Mouse (Mus musculus) G1E (cell line): ENCODE data around the gene Ddah1. TPM values are rescaled to one million over a fixed set of nuclear protein-coding genes. Genes with fewer than 3 reads are reported as not detected.

ENCODE experiments used
- ATAC-seq: 2 replicates; pipeline ENCODE4 v1.8.0; 2016; ENCODE audit warnings: mild to moderate bottlenecking; ENCODE audit not compliant: insufficient number of reproducible peaks, poor library complexity, low FRiP score, severe bottlenecking; ENCODE audit errors: extremely low read depth
- DNase-seq: peaks from one replicate; pipeline ENCODE4 v3.0.0; 2012; ENCODE audit warnings: low spot score
- H3K27me3 ChIP-seq: 2 replicates; pipeline ENCODE4 v1.6.1; 2012; ENCODE audit warnings: mild to moderate bottlenecking, low read length, inconsistent platforms; ENCODE audit not compliant: insufficient read depth
- H3K36me3 ChIP-seq: replicated peaks from 2 replicates; pipeline ENCODE3; 2012; ENCODE audit warnings: mild to moderate bottlenecking, inconsistent platforms
- H3K4me1 ChIP-seq: 2 replicates; pipeline ENCODE4 v1.6.1; 2012; ENCODE audit warnings: low read depth, low read length, inconsistent platforms, mixed read lengths; ENCODE audit not compliant: insufficient read depth
- H3K4me3 ChIP-seq: 2 replicates; pipeline ENCODE4 v1.5.1; 2012; ENCODE audit warnings: low read depth, mild to moderate bottlenecking, inconsistent platforms, low read length, moderate library complexity, mixed read lengths
- H3K9me3 ChIP-seq: replicated peaks from 2 replicates; pipeline ENCODE4 v1.6.1; 2012; ENCODE audit warnings: inconsistent platforms
- CTCF ChIP-seq: IDR thresholded peaks from 2 replicates; pipeline ENCODE4 v1.5.1; 2012; ENCODE audit warnings: low read depth, low read length, inconsistent platforms, mixed read lengths
- GATA1 ChIP-seq: IDR thresholded peaks from 2 replicates; pipeline ENCODE4 v1.6.1; 2012; ENCODE audit warnings: borderline replicate concordance, low read length, inconsistent platforms, mixed read lengths
- GATA2 ChIP-seq: IDR thresholded peaks from 2 replicates; pipeline ENCODE4 v1.6.1; 2012; ENCODE audit warnings: low read depth, low read length, inconsistent platforms, borderline replicate concordance
- POLR2AphosphoS5 ChIP-seq: IDR thresholded peaks from 2 replicates; pipeline ENCODE4 v1.6.1; 2012; ENCODE audit warnings: low read depth, low read length, inconsistent platforms; ENCODE audit not compliant: insufficient replicate concordance
- TAL1 ChIP-seq: conservative IDR thresholded peaks from 2 replicates; pipeline ENCODE4 v1.6.1; 2012; ENCODE audit warnings: low read depth, low read length, inconsistent platforms, mixed read lengths
- polyA plus RNA-seq: library from polyadenylated mRNA; stranded (reverse); fragments of >175 nt; gene quantifications from 2 replicates; pipeline ENCODE4 v1.2.3, GENCODE M21; 2012
- total RNA-seq, 2 experiments: library from RNA; stranded (forward) in 1 of 2; stranded (reverse) in 1 of 2; fragments of 200-1000 nt in 1 of 2; fragments of >200 nt in 1 of 2; fragmentation: Nextera tagmentation in 1 of 2; gene quantifications; 2 replicates each; pipeline ENCODE4 v1.2.3; 2014 to 2017

The Ddah1 gene
- total and polyA plus RNA-seq, 3 experiments = 0.16 TPM; not detected in 2

DNA sequence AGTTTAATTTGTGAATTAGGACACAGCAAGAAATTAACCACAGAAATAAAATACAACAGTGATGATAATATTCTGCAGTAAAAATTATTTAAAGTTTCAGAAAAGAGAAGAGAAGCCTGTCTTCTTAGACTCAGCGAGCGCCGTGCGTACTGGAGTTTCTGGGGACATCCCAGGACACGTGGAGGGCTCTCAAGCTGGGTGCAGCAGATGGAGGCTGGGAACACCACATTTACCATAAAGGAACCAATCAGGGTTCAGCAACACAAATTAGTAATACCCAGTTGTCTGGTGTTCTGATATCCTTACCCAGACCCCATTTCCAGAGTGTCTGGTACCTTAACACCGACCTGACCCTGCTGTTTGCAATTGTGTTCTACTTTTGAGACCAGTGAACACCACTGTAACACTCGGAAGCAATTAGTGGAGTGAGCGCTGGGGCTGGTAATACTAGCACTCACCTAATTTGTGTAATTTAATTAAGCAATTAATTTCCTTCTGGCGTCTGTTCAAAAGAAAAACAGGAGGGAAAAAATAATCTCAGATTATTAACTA is 14.9 kb upstream of the Ddah1 start:
- H3K4me3 ChIP-seq = no peak overlapping the region
- DNase-seq = no peak
- no peaks in the 10 kb centered on the region for H3K27me3 ChIP-seq
- no peaks in the 10 kb centered on the region for H3K4me1 ChIP-seq
- TF ChIP-seq GATA2 = no peak
- no peak for TF ChIP-seq GATA1
- TF ChIP-seq POLR2AphosphoS5 = no peak
- TF ChIP-seq TAL1 = no peak
- no peak for TF ChIP-seq CTCF
- H3K36me3 ChIP-seq = no peaks in the 10 kb centered on the region
- H3K9me3 ChIP-seq = peaks cover 34% of the 10 kb centered on the region
- no peak for ATAC-seq

DNA sequence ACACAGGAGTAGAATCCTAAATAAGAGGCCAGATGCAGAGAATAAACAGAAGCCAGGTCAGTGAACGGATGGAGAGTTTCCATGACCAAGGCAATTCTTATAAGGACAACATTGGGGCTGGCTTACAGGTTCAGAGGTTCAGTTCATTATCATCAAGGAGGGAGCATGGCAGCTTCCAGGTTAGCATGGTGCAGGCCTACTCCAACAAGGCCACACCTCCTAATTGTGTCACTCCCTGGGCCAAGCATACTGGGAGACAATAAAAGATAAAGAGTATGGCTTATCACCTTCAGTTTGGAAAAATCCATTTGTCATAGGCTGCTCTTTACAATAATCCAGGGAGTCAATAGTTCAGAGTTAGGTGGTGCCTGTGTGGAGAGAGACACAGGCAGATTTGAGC is 9.8 kb upstream of the Ddah1 start:
- TF ChIP-seq POLR2AphosphoS5 = no peak
- TF ChIP-seq TAL1 = no peak
- TF ChIP-seq CTCF = no peak
- TF ChIP-seq GATA1 = no peak
- TF ChIP-seq GATA2 = no peak
- H3K27me3 ChIP-seq = no peaks in the 10 kb centered on the region
- H3K4me1 ChIP-seq = no peaks in the 10 kb centered on the region
- no peaks in the 10 kb centered on the region for H3K36me3 ChIP-seq
- no peak for DNase-seq
- H3K9me3 ChIP-seq = peaks cover 28% of the 10 kb centered on the region
- no peak overlapping the region for H3K4me3 ChIP-seq
- ATAC-seq = no peak

DNA sequence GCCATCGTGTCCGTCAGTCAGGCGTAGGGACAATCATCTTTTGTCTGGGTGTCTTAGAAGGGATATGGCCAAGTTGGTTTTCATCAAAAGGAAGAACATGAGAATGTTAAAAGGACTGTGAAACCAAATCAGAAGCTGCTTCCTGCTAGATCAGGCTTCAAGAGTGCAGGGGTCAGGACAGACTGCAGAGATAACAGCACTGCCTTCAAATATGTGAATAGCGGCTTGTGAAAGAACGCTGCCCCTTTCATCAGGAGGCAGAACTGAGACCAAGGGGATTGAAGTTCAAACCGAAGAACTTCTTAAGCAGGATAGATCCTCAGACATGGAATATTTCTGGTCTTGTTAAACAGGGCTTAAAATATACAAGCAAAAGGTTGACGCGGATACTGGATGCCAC is 2.0 kb upstream of the Ddah1 start:
- no peak for DNase-seq
- no peak overlapping the region for H3K4me3 ChIP-seq
- no peak for ATAC-seq
- TF ChIP-seq TAL1 = no peak
- no peak for TF ChIP-seq POLR2AphosphoS5
- no peak for TF ChIP-seq CTCF
- no peak for TF ChIP-seq GATA2
- TF ChIP-seq GATA1 = no peak
- H3K4me1 ChIP-seq = no peaks in the 10 kb centered on the region
- H3K27me3 ChIP-seq = no peaks in the 10 kb centered on the region
- peaks cover 43% of the 10 kb centered on the region for H3K9me3 ChIP-seq
- H3K36me3 ChIP-seq = no peaks in the 10 kb centered on the region

DNA sequence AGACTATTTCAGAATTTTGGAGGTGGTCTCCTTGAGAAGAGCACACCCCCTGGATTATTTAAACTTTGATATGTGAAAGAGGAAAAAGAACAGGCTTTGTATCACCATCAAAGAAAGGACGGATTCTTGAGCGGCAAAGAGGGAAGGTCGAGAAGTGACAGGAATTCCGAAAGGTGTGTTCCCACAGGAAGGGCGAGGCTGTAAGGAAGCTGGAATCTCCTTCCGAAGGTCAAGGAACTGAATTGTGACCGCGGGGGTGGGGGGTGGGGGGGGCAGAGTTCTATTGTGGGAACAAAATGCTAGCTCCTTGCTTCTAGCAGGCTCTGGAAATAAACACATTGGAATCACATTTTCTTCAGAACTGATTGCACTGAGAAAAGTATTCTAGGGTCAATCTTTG is 1.3 kb upstream of the Ddah1 start:
- no peak for ATAC-seq
- no peaks in the 10 kb centered on the region for H3K27me3 ChIP-seq
- H3K4me3 ChIP-seq = no peak overlapping the region

DNA sequence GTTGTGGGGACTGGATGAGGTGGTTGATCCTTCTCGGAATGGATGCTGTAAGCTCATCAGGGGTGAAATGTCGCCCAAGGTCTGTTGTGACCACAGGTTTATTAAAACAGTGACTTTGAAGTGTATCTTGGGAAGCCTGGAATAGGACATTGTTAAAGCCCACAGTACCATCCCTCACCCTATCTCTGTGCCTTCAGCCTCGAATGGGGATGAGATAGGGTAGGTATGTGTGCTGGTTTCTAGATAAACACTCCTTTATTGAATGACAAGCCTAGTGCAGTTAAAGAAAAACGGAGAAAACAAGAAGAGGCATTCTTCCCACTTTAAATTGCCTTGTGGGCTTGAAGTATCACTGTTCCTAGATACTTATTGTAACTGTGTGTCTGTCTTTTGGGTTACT is 631 bp upstream of the Ddah1 start:
- Histone ChIP-seq H3K36me3 (no peaks in the 10 kb centered on the region), H3K4me1 (no peaks in the 10 kb centered on the region), H3K4me3 (no peak overlapping the region), H3K9me3 (peaks cover 41% of the 10 kb centered on the region), H3K27me3 (no peaks in the 10 kb centered on the region)
- DNase-seq (no peak), ATAC-seq (no peak)
- TF ChIP-seq GATA2 (no peak), POLR2AphosphoS5 (no peak), GATA1 (no peak), CTCF (no peak), TAL1 (no peak)

More for the DNA sequence above, 1.3 kb upstream of the Ddah1 start:
- peaks cover 45% of the 10 kb centered on the region for H3K9me3 ChIP-seq
- no peak for DNase-seq
- TF ChIP-seq POLR2AphosphoS5 = no peak
- no peak for TF ChIP-seq CTCF
- TF ChIP-seq GATA1 = no peak
- no peaks in the 10 kb centered on the region for H3K4me1 ChIP-seq
- H3K36me3 ChIP-seq = no peaks in the 10 kb centered on the region

DNA sequence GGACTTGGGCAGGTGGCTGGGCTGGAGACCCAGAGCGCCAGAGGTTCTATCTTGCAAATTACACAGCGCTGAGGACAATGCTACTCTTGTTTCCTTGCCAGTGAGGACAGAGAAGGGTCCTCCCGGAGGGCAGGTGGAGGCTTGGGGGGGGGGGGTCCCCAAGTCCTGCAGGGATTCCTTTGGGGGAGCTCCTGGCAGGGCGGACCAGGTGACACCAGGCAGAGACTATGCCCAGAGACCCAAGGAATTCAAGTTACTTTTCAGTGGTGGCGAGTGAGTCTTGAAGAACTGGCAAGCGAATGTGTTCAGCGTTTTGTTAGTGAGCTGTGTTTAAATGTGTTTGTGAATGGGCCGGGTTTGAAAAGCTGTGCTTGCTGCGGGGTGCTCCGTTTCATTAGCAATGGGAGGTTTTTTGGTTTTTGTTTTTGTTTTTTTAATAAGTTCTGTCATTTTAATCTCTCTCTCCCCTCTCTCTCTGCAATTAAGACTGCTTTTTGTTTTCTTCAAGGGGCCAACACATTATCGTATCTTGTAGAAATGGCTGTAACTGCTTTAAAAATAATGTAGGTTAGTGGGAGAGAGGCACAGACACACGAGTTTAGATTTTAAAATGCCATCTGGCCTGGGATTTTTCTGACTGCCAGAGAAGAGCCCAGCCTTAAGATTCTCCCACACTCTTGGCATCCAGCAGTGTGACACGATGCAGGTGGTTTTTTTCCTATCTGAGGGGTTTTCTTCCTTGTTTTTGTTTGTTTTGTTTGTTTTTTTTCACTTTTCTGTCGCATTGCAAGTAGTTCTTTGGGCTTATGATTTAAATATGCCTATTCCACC is 1.1 kb downstream of the Ddah1 start:
- H3K4me3 ChIP-seq = no peak overlapping the region
- peaks cover 38% of the 10 kb centered on the region for H3K9me3 ChIP-seq
- no peaks in the 10 kb centered on the region for H3K27me3 ChIP-seq
- H3K36me3 ChIP-seq = no peaks in the 10 kb centered on the region
- DNase-seq (no peak), ATAC-seq (no peak)
- no peaks in the 10 kb centered on the region for H3K4me1 ChIP-seq
- TF ChIP-seq CTCF (no peak), TAL1 (no peak), GATA1 (no peak), POLR2AphosphoS5 (no peak), GATA2 (no peak)

DNA sequence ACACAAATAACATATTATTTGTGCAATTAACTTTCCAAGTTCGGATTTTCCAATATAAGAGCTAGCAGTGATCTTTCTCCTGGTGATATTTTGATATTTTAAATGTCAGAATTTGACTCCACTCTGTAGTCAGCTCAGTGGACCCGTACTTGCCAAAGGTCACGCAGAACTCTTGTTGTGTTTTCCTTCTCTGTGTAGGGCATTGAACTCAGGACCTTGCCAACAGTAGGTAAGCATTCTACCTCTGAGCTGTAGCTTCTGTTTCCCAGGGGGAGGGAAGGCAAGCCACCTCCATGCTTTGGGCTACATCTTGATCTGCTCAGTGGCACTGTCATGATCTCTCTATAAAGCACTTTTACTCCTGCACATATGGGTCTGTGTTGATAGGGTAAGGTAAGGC is 2.1 kb downstream of the Ddah1 start:
- H3K27me3 ChIP-seq = no peaks in the 10 kb centered on the region
- TF ChIP-seq TAL1 = no peak
- no peak for TF ChIP-seq POLR2AphosphoS5
- no peak for TF ChIP-seq CTCF
- TF ChIP-seq GATA1 = no peak
- no peak for TF ChIP-seq GATA2
- DNase-seq = no peak

More for the DNA sequence above, 2.1 kb downstream of the Ddah1 start:
- H3K9me3 ChIP-seq = peaks cover 42% of the 10 kb centered on the region
- no peak overlapping the region for H3K4me3 ChIP-seq
- H3K36me3 ChIP-seq = no peaks in the 10 kb centered on the region
- ATAC-seq = no peak
- no peaks in the 10 kb centered on the region for H3K4me1 ChIP-seq
